Mouse (Mus musculus): ENCODE measurements around the gene Dennd4a. TPM values are rescaled to one million over a fixed set of nuclear protein-coding genes. Genes with fewer than 3 reads are reported as not detected.

Gene Dennd4a
- total RNA-seq, 2 experiments from 2014 or later = 444 to 516 TPM

- no peak for ATAC-seq (replicated peaks; ENCODE audit: low FRiP score, poor library complexity, severe bottlenecking)
Observed at GRCm38 (mm10) chr9:64789887-64790400, 21.2 kb upstream of the Dennd4a start.

GRCm38 (mm10) chr9:64790673-64791660 is 20.2 kb upstream of the Dennd4a start:
- no peak for ATAC-seq (replicated peaks; ENCODE audit: low FRiP score, poor library complexity, severe bottlenecking)

GRCm38 (mm10) chr9:64791676-64792075 is 19.5 kb upstream of the Dennd4a start:
- no peak for ATAC-seq (replicated peaks; ENCODE audit: low FRiP score, poor library complexity, severe bottlenecking)

- ATAC-seq (replicated peaks; ENCODE audit: low FRiP score, poor library complexity, severe bottlenecking) = peak; percentile 85
Observed at GRCm38 (mm10) chr9:64792379-64793274, 18.5 kb upstream of the Dennd4a start.

GRCm38 (mm10) chr9:64793275-64793590 is 17.9 kb upstream of the Dennd4a start:
- ATAC-seq (replicated peaks; ENCODE audit: low FRiP score, poor library complexity, severe bottlenecking) = no peak

GRCm38 (mm10) chr9:64793794-64794193 is 17.3 kb upstream of the Dennd4a start:
- no peak for ATAC-seq (replicated peaks; ENCODE audit: low FRiP score, poor library complexity, severe bottlenecking)

- ATAC-seq (replicated peaks; ENCODE audit: low FRiP score, poor library complexity, severe bottlenecking) = no peak
Observed at GRCm38 (mm10) chr9:64794448-64795420, 16.4 kb upstream of the Dennd4a start.

GRCm38 (mm10) chr9:64795846-64796615 is 15.1 kb upstream of the Dennd4a start:
- no peak for ATAC-seq (replicated peaks; ENCODE audit: low FRiP score, poor library complexity, severe bottlenecking)

- no peak for ATAC-seq (replicated peaks; ENCODE audit: low FRiP score, poor library complexity, severe bottlenecking)
Observed at GRCm38 (mm10) chr9:64797392-64797791, 13.7 kb upstream of the Dennd4a start.

GRCm38 (mm10) chr9:64798099-64798498 is 13.0 kb upstream of the Dennd4a start:
- no peak for ATAC-seq (replicated peaks; ENCODE audit: low FRiP score, poor library complexity, severe bottlenecking)

- ATAC-seq (replicated peaks; ENCODE audit: low FRiP score, poor library complexity, severe bottlenecking) = no peak
Observed at GRCm38 (mm10) chr9:64798859-64799258, 12.3 kb upstream of the Dennd4a start.

- ATAC-seq (replicated peaks; ENCODE audit: low FRiP score, poor library complexity, severe bottlenecking) = no peak
Observed at GRCm38 (mm10) chr9:64799504-64799903, 11.6 kb upstream of the Dennd4a start.

GRCm38 (mm10) chr9:64802561-64802960 is 8.6 kb upstream of the Dennd4a start:
- ATAC-seq (replicated peaks; ENCODE audit: low FRiP score, poor library complexity, severe bottlenecking) = no peak

- ATAC-seq (replicated peaks; ENCODE audit: low FRiP score, poor library complexity, severe bottlenecking) = no peak
Observed at GRCm38 (mm10) chr9:64803373-64804214, 7.5 kb upstream of the Dennd4a start.

- ATAC-seq (replicated peaks; ENCODE audit: low FRiP score, poor library complexity, severe bottlenecking) = peak; percentile 87
Observed at GRCm38 (mm10) chr9:64805875-64806274, 5.3 kb upstream of the Dennd4a start.

- ATAC-seq (replicated peaks; ENCODE audit: low FRiP score, poor library complexity, severe bottlenecking) = peak; percentile 59
Observed at GRCm38 (mm10) chr9:64806335-64807060, 4.6 kb upstream of the Dennd4a start.
